Mouse (Mus musculus) ES-E14 (cell line): ENCODE measurements around the gene 4930404N11Rik.

Source experiments
- CHD2 ChIP-seq: IDR thresholded peaks from 2 replicates; pipeline ENCODE4 v1.6.1; 2014; ENCODE audit warnings: mild to moderate bottlenecking, low read depth, low read length, inconsistent platforms
- HCFC1 ChIP-seq: IDR thresholded peaks from 2 replicates; pipeline ENCODE4 v1.6.1; 2012; ENCODE audit warnings: low read length, inconsistent platforms, borderline replicate concordance; ENCODE audit not compliant: insufficient read depth
- MAFK ChIP-seq: IDR thresholded peaks from 2 replicates; pipeline ENCODE4 v1.6.1; 2014; ENCODE audit warnings: mild to moderate bottlenecking, low read depth, low read length, inconsistent platforms; ENCODE audit not compliant: insufficient read depth
- ZC3H11A ChIP-seq: IDR thresholded peaks from 2 replicates; pipeline ENCODE4 v1.6.1; 2012; ENCODE audit warnings: low read depth, mild to moderate bottlenecking, inconsistent platforms, low read length, borderline replicate concordance

DNA sequence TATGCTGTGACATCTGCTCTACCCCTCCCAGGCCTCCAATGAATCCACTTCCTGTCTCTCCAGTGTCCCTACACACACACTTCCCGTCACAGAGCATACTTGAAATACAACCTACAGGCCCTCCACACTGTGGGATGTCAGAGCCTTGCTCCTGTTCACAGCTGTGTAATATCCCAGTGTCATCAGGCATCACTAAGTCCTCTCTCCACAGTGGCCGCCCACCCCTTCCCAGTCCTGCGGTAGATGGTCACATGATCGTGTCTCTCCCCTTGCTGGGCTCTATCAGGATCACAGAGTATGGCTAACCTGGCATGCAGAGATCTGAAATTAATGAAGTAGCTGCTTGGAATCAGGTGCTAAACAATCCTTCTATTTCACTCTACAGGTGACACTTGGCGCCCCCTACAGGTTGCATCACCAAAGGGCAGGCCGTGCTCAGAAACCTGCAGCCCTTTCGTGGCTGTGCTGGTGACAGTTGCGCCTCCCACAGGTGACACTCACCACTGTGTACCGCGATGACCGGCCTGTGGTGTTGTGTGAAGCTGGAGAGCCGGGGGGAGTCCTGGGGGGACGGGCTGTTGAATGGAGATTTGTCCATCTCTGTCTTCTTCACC is 40.1 kb upstream of the 4930404N11Rik start:
- no peak for TF ChIP-seq HCFC1
- no peak for TF ChIP-seq CHD2
- no peak for TF ChIP-seq MAFK
- TF ChIP-seq ZC3H11A: no peak
